Mouse (Mus musculus): Measurements from ENCODE around the gene Adm. TPM values are rescaled to one million over a fixed set of nuclear protein-coding genes. Genes with fewer than 3 reads are reported as not detected.

Gene Adm
- total RNA-seq, 1 experiment, result 6.2 TPM

DNA sequence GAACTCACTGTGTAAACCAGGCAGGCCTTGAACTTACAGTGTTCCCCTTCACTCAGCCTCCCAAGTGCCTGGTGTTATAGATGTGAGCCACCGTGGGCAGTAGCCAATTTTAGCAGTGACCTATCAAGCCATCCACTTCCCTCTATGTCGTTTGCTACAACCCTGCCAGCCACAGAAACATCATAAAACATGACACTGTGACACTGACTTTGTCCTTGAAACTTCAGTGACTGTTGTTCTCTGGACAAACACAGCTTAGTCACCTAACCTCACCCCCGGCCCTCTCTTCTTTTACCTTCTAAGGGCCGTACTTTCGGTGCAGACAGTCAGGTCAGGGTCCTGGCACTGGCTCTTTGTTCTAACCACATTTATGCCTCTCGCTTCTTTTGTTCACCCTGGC is 28.5 kb downstream of the Adm start:
- no peak overlapping the region for H3K9ac ChIP-seq (ENCODE audit: insufficient read depth, low read depth, low read length, poor library complexity, severe bottlenecking)
- H3K4me3 ChIP-seq (ENCODE audit: insufficient read depth in 1 of 2, low read depth in 1 of 2, low read length in 2 of 2, poor library complexity in 1 of 2, severe bottlenecking in 1 of 2), result no peak overlapping the region
- no peak for TF ChIP-seq CHD2 (IDR thresholded peaks at IDR 0.05; ENCODE audit: low read depth, low read length)
- TF ChIP-seq ZC3H11A (IDR thresholded peaks at IDR 0.05; ENCODE audit: borderline replicate concordance, low read depth, low read length), result no peak
- TF ChIP-seq MAFK (IDR thresholded peaks at IDR 0.05; ENCODE audit: insufficient read depth, low read depth, low read length), result no peak
- no peak for TF ChIP-seq HCFC1 (IDR thresholded peaks at IDR 0.05; ENCODE audit: borderline replicate concordance, insufficient read depth, low read length)
- no peak for TF ChIP-seq ZNF384 (IDR thresholded peaks at IDR 0.05; ENCODE audit: low read depth, low read length)
- H3K36me3 ChIP-seq (ENCODE audit: control insufficient read depth, insufficient read depth, low read length, poor library complexity, severe bottlenecking), result no peaks in the 10 kb centered on the region
- no peak for DNase-seq (ENCODE audit: low read depth, low spot score)
- H3K27ac ChIP-seq (ENCODE audit: insufficient read depth, low read depth, low read length, poor library complexity, severe bottlenecking), result no peak overlapping the region
- H3K4me1 ChIP-seq (ENCODE audit: control insufficient read depth in 2 of 2, insufficient read depth in 2 of 2, low read length in 2 of 2, poor library complexity in 1 of 2), result no peaks in the 10 kb centered on the region
- in situ Hi-C loops (cut with MboI; ENCODE audit: low sequenced_read_pairs in 2 of 2, unreplicated experiment in 2 of 2), result no loop called here
- H3K9me3 ChIP-seq (ENCODE audit: control insufficient read depth, insufficient read depth, low read depth, low read length), result no peaks in the 10 kb centered on the region

GRCm38 (mm10) chr7:110658378-110658928 is 31.0 kb downstream of the Adm start:
- DNase-seq (ENCODE audit: low read depth, low spot score), result no peak
- in situ Hi-C loops (cut with MboI; ENCODE audit: low sequenced_read_pairs in 2 of 2, unreplicated experiment in 2 of 2), result no loop called here
- no peak overlapping the region for H3K4me3 ChIP-seq (ENCODE audit: insufficient read depth in 1 of 2, low read depth in 1 of 2, low read length in 2 of 2, poor library complexity in 1 of 2, severe bottlenecking in 1 of 2)
- no peak overlapping the region for H3K9ac ChIP-seq (ENCODE audit: insufficient read depth, low read depth, low read length, poor library complexity, severe bottlenecking)
- TF ChIP-seq HCFC1 (IDR thresholded peaks at IDR 0.05; ENCODE audit: borderline replicate concordance, insufficient read depth, low read length), result no peak
- TF ChIP-seq CHD2 (IDR thresholded peaks at IDR 0.05; ENCODE audit: low read depth, low read length), result no peak
- TF ChIP-seq MAFK (IDR thresholded peaks at IDR 0.05; ENCODE audit: insufficient read depth, low read depth, low read length), result no peak
- TF ChIP-seq ZNF384 (IDR thresholded peaks at IDR 0.05; ENCODE audit: low read depth, low read length), result no peak
- TF ChIP-seq ZC3H11A (IDR thresholded peaks at IDR 0.05; ENCODE audit: borderline replicate concordance, low read depth, low read length), result no peak
- no peaks in the 10 kb centered on the region for H3K4me1 ChIP-seq (ENCODE audit: control insufficient read depth in 2 of 2, insufficient read depth in 2 of 2, low read length in 2 of 2, poor library complexity in 1 of 2)
- no peaks in the 10 kb centered on the region for H3K9me3 ChIP-seq (ENCODE audit: control insufficient read depth, insufficient read depth, low read depth, low read length)
- H3K36me3 ChIP-seq (ENCODE audit: control insufficient read depth, insufficient read depth, low read length, poor library complexity, severe bottlenecking), result no peaks in the 10 kb centered on the region
- no peak overlapping the region for H3K27ac ChIP-seq (ENCODE audit: insufficient read depth, low read depth, low read length, poor library complexity, severe bottlenecking)

GRCm38 (mm10) chr7:110666537-110666936 is 39.1 kb downstream of the Adm start:
- no peak for DNase-seq (ENCODE audit: low read depth, low spot score)
- H3K36me3 ChIP-seq (ENCODE audit: control insufficient read depth, insufficient read depth, low read length, poor library complexity, severe bottlenecking), result no peaks in the 10 kb centered on the region
- no peak overlapping the region for H3K9ac ChIP-seq (ENCODE audit: insufficient read depth, low read depth, low read length, poor library complexity, severe bottlenecking)
- in situ Hi-C loops (cut with MboI; ENCODE audit: low sequenced_read_pairs in 2 of 2, unreplicated experiment in 2 of 2), result no loop called here
- no peaks in the 10 kb centered on the region; a peak in 1 of 4 replicates for H3K4me1 ChIP-seq (ENCODE audit: control insufficient read depth in 2 of 2, insufficient read depth in 2 of 2, low read length in 2 of 2, poor library complexity in 1 of 2)
- no peak overlapping the region for H3K4me3 ChIP-seq (ENCODE audit: insufficient read depth in 1 of 2, low read depth in 1 of 2, low read length in 2 of 2, poor library complexity in 1 of 2, severe bottlenecking in 1 of 2)
- no peak overlapping the region for H3K27ac ChIP-seq (ENCODE audit: insufficient read depth, low read depth, low read length, poor library complexity, severe bottlenecking)
- no peak for TF ChIP-seq HCFC1 (IDR thresholded peaks at IDR 0.05; ENCODE audit: borderline replicate concordance, insufficient read depth, low read length)
- no peak for TF ChIP-seq ZNF384 (IDR thresholded peaks at IDR 0.05; ENCODE audit: low read depth, low read length)
- TF ChIP-seq CHD2 (IDR thresholded peaks at IDR 0.05; ENCODE audit: low read depth, low read length), result no peak
- no peak for TF ChIP-seq MAFK (IDR thresholded peaks at IDR 0.05; ENCODE audit: insufficient read depth, low read depth, low read length)
- TF ChIP-seq ZC3H11A (IDR thresholded peaks at IDR 0.05; ENCODE audit: borderline replicate concordance, low read depth, low read length), result no peak
- no peaks in the 10 kb centered on the region; the same call in 1 of the 2 replicates for H3K9me3 ChIP-seq (ENCODE audit: control insufficient read depth, insufficient read depth, low read depth, low read length)

DNA sequence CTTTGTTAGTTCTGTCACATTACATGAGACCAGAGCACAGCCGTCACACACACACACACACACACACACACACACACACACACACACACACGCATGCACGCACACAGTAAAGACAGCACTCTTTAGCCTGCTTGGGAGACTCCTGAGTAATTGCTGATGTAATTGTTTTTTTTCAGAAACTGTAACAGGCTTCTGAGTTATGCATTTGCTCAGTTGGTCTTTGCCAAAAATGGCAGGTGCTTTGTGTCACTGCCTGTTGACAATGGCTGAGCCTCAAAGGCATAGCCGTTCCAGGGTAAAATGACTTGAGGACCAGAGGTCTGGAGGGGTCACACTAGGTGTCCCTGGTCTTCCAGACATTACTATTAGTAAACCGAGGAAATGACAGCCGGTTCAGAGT is 40.8 kb downstream of the Adm start:
- DNase-seq (ENCODE audit: low read depth, low spot score), result no peak
- in situ Hi-C loops (cut with MboI; ENCODE audit: low sequenced_read_pairs in 2 of 2, unreplicated experiment in 2 of 2), result no loop called here
- Histone ChIP-seq H3K9me3 (ENCODE audit: control insufficient read depth, insufficient read depth, low read depth, low read length) (no peaks in the 10 kb centered on the region; the same call in 1 of the 2 replicates), H3K4me1 (ENCODE audit: control insufficient read depth in 2 of 2, insufficient read depth in 2 of 2, low read length in 2 of 2, poor library complexity in 1 of 2) (no peaks in the 10 kb centered on the region; a peak in 1 of 4 replicates), H3K4me3 (ENCODE audit: insufficient read depth in 1 of 2, low read depth in 1 of 2, low read length in 2 of 2, poor library complexity in 1 of 2, severe bottlenecking in 1 of 2) (no peak overlapping the region), H3K27ac (ENCODE audit: insufficient read depth, low read depth, low read length, poor library complexity, severe bottlenecking) (no peak overlapping the region), H3K36me3 (ENCODE audit: control insufficient read depth, insufficient read depth, low read length, poor library complexity, severe bottlenecking) (no peaks in the 10 kb centered on the region), H3K9ac (ENCODE audit: insufficient read depth, low read depth, low read length, poor library complexity, severe bottlenecking) (no peak overlapping the region)
- TF ChIP-seq CHD2 (IDR thresholded peaks at IDR 0.05; ENCODE audit: low read depth, low read length) (no peak), HCFC1 (IDR thresholded peaks at IDR 0.05; ENCODE audit: borderline replicate concordance, insufficient read depth, low read length) (no peak), ZNF384 (IDR thresholded peaks at IDR 0.05; ENCODE audit: low read depth, low read length) (no peak), ZC3H11A (IDR thresholded peaks at IDR 0.05; ENCODE audit: borderline replicate concordance, low read depth, low read length) (no peak), MAFK (IDR thresholded peaks at IDR 0.05; ENCODE audit: insufficient read depth, low read depth, low read length) (no peak)
